Mouse (Mus musculus) neural tube, embryonic 14.5 days (tissue): Measurements from ENCODE around the gene Tepsin. TPM values are rescaled to one million over a fixed set of nuclear protein-coding genes. Genes with fewer than 3 reads are reported as not detected.

Experiments
- ATAC-seq: fragments of 200-750 bp; cut with Nextera tagmentation; 2 replicates; pipeline ENCODE4 v1.8.0; 2017; ENCODE audit warnings: low read depth, mild to moderate bottlenecking, moderate TSS enrichment, moderate library complexity
- H3K27ac ChIP-seq: fragments of 300-500 bp; sonication (generic); 2 replicates; pipeline ENCODE4 v1.5.1; 2014; ENCODE audit warnings: low read depth, mild to moderate bottlenecking, control low read depth, low read length, moderate library complexity, mixed read lengths
- H3K27me3 ChIP-seq: fragments of 300-500 bp; sonication (generic); 2 replicates; pipeline ENCODE4 v1.6.1; 2014; ENCODE audit warnings: low read length; ENCODE audit not compliant: control insufficient read depth, insufficient read depth
- H3K36me3 ChIP-seq: fragments of 300-500 bp; sonication (generic); 2 replicates; pipeline ENCODE4 v1.6.1; 2014; ENCODE audit warnings: low read length, mixed read lengths; ENCODE audit not compliant: control insufficient read depth, insufficient read depth
- H3K4me1 ChIP-seq: fragments of 300-500 bp; sonication (generic); 2 replicates; pipeline ENCODE4 v1.6.1; 2014; ENCODE audit warnings: low read length; ENCODE audit not compliant: control insufficient read depth, insufficient read depth
- H3K4me2 ChIP-seq: fragments of 300-500 bp; sonication (generic); 2 replicates; pipeline ENCODE4 v1.6.1; 2014; ENCODE audit warnings: mild to moderate bottlenecking, low read depth, low read length, control low read depth
- H3K4me3 ChIP-seq: fragments of 300-500 bp; sonication (generic); 2 replicates; pipeline ENCODE4 v1.5.1; 2014; ENCODE audit warnings: low read depth, low read length, control low read depth, mixed read lengths
- H3K9ac ChIP-seq: fragments of 300-500 bp; sonication (generic); replicated peaks from 2 replicates; pipeline ENCODE4 v1.6.1; 2014; ENCODE audit warnings: low read depth, mild to moderate bottlenecking, control low read depth, low read length, mixed read lengths
- H3K9me3 ChIP-seq: fragments of 300-500 bp; sonication (generic); 2 replicates; pipeline ENCODE4 v1.6.1; 2016; ENCODE audit warnings: low read length; ENCODE audit not compliant: control insufficient read depth
- WGBS: fragments of 180-500 bp; shearing (Covaris S2); extraction: QIAGEN DNeasy Blood & Tissue Kit; methylation state at CpG from one replicate; pipeline ENCODE4 v1.1.7; 2014; 5-methylcytosine and 5-hydroxymethylcytosine counted together
- polyA plus RNA-seq: library from polyadenylated mRNA; unstranded; fragments of >200 nt; fragmentation: Nextera tagmentation; extraction: Ambion mirVana; gene quantifications from 2 replicates; pipeline ENCODE4 v1.2.1, GENCODE M21; 2014

The Tepsin gene
- polyA plus RNA-seq, 1 experiment from 2014 or later, result 21.1 TPM

GRCm38 (mm10) chr11:120117626-120118025, 19.1 kb upstream of the Tepsin start:
- H3K27me3 ChIP-seq, result no peaks in the 10 kb centered on the region
- no peak overlapping the region for H3K9ac ChIP-seq
- no peaks in the 10 kb centered on the region for H3K9me3 ChIP-seq
- no peaks in the 10 kb centered on the region for H3K36me3 ChIP-seq
- H3K4me1 ChIP-seq, result peaks cover 7% of the 10 kb centered on the region; the same call in 1 of the 2 replicates
- no peak overlapping the region for H3K4me2 ChIP-seq
- H3K4me3 ChIP-seq, result no peak overlapping the region
- no peak overlapping the region for H3K27ac ChIP-seq
- 95% methylated on average over 2 of the region's 2 CpGs for WGBS
- ATAC-seq, result no peak

- 92% methylated on average over 21 of the region's 21 CpGs for WGBS
- no peak overlapping the region for H3K4me2 ChIP-seq
- H3K9me3 ChIP-seq, result no peaks in the 10 kb centered on the region
- ATAC-seq, result no peak
- no peaks in the 10 kb centered on the region for H3K27me3 ChIP-seq
- peaks cover 4% of the 10 kb centered on the region; the same call in 1 of the 2 replicates for H3K36me3 ChIP-seq
- no peak overlapping the region for H3K4me3 ChIP-seq
- no peak overlapping the region for H3K27ac ChIP-seq
- no peak overlapping the region for H3K9ac ChIP-seq
- no peaks in the 10 kb centered on the region for H3K4me1 ChIP-seq
Measured at GRCm38 (mm10) chr11:120114488-120115215, 16.1 kb upstream of the Tepsin start.

GRCm38 (mm10) chr11:120112136-120112535, 13.6 kb upstream of the Tepsin start:
- 89% methylated on average over 4 of the region's 4 CpGs for WGBS
- no peak overlapping the region for H3K27ac ChIP-seq
- no peak overlapping the region for H3K4me3 ChIP-seq
- H3K9me3 ChIP-seq, result no peaks in the 10 kb centered on the region
- H3K36me3 ChIP-seq, result peaks cover 8% of the 10 kb centered on the region; the same call in 1 of the 2 replicates
- H3K4me1 ChIP-seq, result no peaks in the 10 kb centered on the region
- H3K27me3 ChIP-seq, result no peaks in the 10 kb centered on the region
- H3K9ac ChIP-seq, result no peak overlapping the region
- no peak for ATAC-seq
- no peak overlapping the region for H3K4me2 ChIP-seq

- peak overlapping the region; percentile 32; the same call in 1 of the 2 replicates for H3K9ac ChIP-seq
- H3K27me3 ChIP-seq, result no peaks in the 10 kb centered on the region
- no peaks in the 10 kb centered on the region for H3K4me1 ChIP-seq
- H3K36me3 ChIP-seq, result peaks cover 8% of the 10 kb centered on the region; the same call in 1 of the 2 replicates
- H3K27ac ChIP-seq, result no peak overlapping the region
- H3K9me3 ChIP-seq, result no peaks in the 10 kb centered on the region
- WGBS, result 12% methylated on average over 2 of the region's 2 CpGs
- ATAC-seq, result no peak
- H3K4me2 ChIP-seq, result no peak overlapping the region
- no peak overlapping the region for H3K4me3 ChIP-seq
Measured at GRCm38 (mm10) chr11:120111033-120111432, 12.5 kb upstream of the Tepsin start.

- Histone ChIP-seq H3K4me1 (no peaks in the 10 kb centered on the region), H3K9me3 (no peaks in the 10 kb centered on the region), H3K36me3 (peaks cover 10% of the 10 kb centered on the region; the same call in 1 of the 2 replicates), H3K4me2 (no peak overlapping the region), H3K9ac (peak overlapping the region; percentile 32; the same call in 1 of the 2 replicates), H3K27me3 (no peaks in the 10 kb centered on the region), H3K4me3 (no peak overlapping the region), H3K27ac (no peak overlapping the region)
- peak; percentile 26; the same call in 1 of the 2 replicates for ATAC-seq
- 71% methylated on average over 7 of the region's 7 CpGs for WGBS
Measured at GRCm38 (mm10) chr11:120110554-120110953, 12.0 kb upstream of the Tepsin start.

- H3K36me3 ChIP-seq, result peaks cover 17% of the 10 kb centered on the region
Measured at GRCm38 (mm10) chr11:120109558-120110210, 11.2 kb upstream of the Tepsin start.

GRCm38 (mm10) chr11:120107796-120108195, 9.3 kb upstream of the Tepsin start:
- no peak overlapping the region for H3K27ac ChIP-seq
- no peak overlapping the region for H3K9ac ChIP-seq
- H3K9me3 ChIP-seq, result no peaks in the 10 kb centered on the region
- H3K4me1 ChIP-seq, result no peaks in the 10 kb centered on the region
- no peak overlapping the region for H3K4me2 ChIP-seq
- H3K27me3 ChIP-seq, result no peaks in the 10 kb centered on the region
- peaks cover 27% of the 10 kb centered on the region for H3K36me3 ChIP-seq
- WGBS, result 87% methylated on average over 9 of the region's 9 CpGs
- ATAC-seq, result no peak
- no peak overlapping the region for H3K4me3 ChIP-seq

More at GRCm38 (mm10) chr11:120109558-120110210, 11.2 kb upstream of the Tepsin start:
- Histone ChIP-seq H3K27me3 (no peaks in the 10 kb centered on the region), H3K4me3 (no peak overlapping the region), H3K9me3 (no peaks in the 10 kb centered on the region), H3K9ac (no peak overlapping the region), H3K27ac (no peak overlapping the region), H3K4me1 (no peaks in the 10 kb centered on the region), H3K4me2 (no peak overlapping the region)
- WGBS, result 65% methylated on average over 14 of the region's 14 CpGs
- ATAC-seq, result no peak

- Histone ChIP-seq H3K4me2 (no peak overlapping the region), H3K4me3 (no peak overlapping the region), H3K27me3 (no peaks in the 10 kb centered on the region), H3K36me3 (peaks cover 27% of the 10 kb centered on the region), H3K4me1 (no peaks in the 10 kb centered on the region), H3K9ac (no peak overlapping the region), H3K27ac (no peak overlapping the region), H3K9me3 (no peaks in the 10 kb centered on the region)
- WGBS, result 80% methylated on average over 2 of the region's 2 CpGs
- ATAC-seq, result no peak
Measured at GRCm38 (mm10) chr11:120107026-120107425, 8.5 kb upstream of the Tepsin start.

- H3K4me2 ChIP-seq, result no peak overlapping the region
- peaks cover 7% of the 10 kb centered on the region for H3K4me1 ChIP-seq
- peaks cover 27% of the 10 kb centered on the region for H3K36me3 ChIP-seq
- no peak overlapping the region for H3K4me3 ChIP-seq
- H3K9me3 ChIP-seq, result no peaks in the 10 kb centered on the region
- no peak overlapping the region for H3K9ac ChIP-seq
- ATAC-seq, result no peak
- WGBS, result 98% methylated on average over 3 of the region's 3 CpGs
- H3K27ac ChIP-seq, result no peak overlapping the region
- no peaks in the 10 kb centered on the region for H3K27me3 ChIP-seq
Measured at GRCm38 (mm10) chr11:120103431-120103997, 5.0 kb upstream of the Tepsin start.
